ENCODE assay signal across 15 mouse cellular contexts in the genomic region with DNA sequence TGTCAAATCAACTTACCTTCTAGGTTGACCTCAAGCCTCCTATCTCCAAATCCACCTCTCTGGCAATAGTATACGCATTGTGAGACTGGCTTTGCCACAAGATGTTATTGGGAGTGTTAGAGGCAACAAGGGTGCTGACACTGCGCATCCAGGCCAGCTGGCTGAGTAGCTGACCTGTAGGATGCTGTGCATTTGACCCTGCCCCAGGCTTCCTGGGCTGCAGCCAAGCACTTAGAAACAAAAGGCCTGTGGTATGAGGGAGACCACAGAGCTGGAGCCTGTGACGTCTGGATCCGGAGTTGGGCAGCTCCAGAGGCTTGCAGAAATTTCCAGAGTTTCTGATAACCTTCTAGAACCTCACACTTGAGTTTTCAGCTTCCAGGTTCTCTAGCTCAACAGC. TPM values are rescaled to one million over a fixed set of nuclear protein-coding genes. Genes with fewer than 3 reads are reported as not detected.
DNase-seq lines count a peak whose midpoint lies in the region; ATAC-seq lines count a peak whose summit lies in the region.
"Had no signal": no experiment of that assay in that cellular context is flagged by ENCODE, and none has a peak within 500 bp of the region (broad histone marks: within the 10 kb centered on the region; RNA-seq: fewer than 3 reads in every experiment).

No protein-coding gene starts in this region.

- no peak overlapping the region for H3K4me2 ChIP-seq in heart, embryonic 12.5 days
- H3K4me2 ChIP-seq: limb, embryonic 15.5 days had no signal

- intact Hi-C loops in heart, postnatal 36 days (cut with DNase I) = no loop called here

- H3K9ac ChIP-seq in heart, embryonic 12.5 days = no peak overlapping the region
- H3K9ac ChIP-seq: limb, embryonic 15.5 days had no signal

- DNase-seq in heart, postnatal 36 days = no peak
- peak; percentile 78 for DNase-seq in 416B (ENCODE audit: low read depth)
- DNase-seq in kidney, postnatal 25 days = peak; percentile 68 to 73
- DNase-seq in layer of hippocampus, postnatal 25 days (ENCODE audit: extremely low spot score in 1 of 2, low spot score in 1 of 2) = no peak
- DNase-seq in urinary bladder, postnatal 4 days (ENCODE audit: low spot score in 2 of 2) = no peak
- DNase-seq: cerebellum, adult 11 months; gastrocnemius, postnatal 10 days; layer of hippocampus, postnatal 36 days; thymus, postnatal 14 days had no signal

- no peaks in the 10 kb centered on the region for H3K27me3 ChIP-seq in heart, embryonic 12.5 days (replicated peaks)
- H3K27me3 ChIP-seq: limb, embryonic 15.5 days had no signal

- no peaks in the 10 kb centered on the region for H3K9me3 ChIP-seq in heart, embryonic 12.5 days (replicated peaks)
- H3K9me3 ChIP-seq: limb, embryonic 15.5 days; midbrain, embryonic 10.5 days had no signal

- H3K4me3 ChIP-seq in heart, embryonic 12.5 days = no peak overlapping the region
- H3K4me3 ChIP-seq in brown adipose tissue, adult 24 weeks (ENCODE audit: insufficient read depth, low read depth, low read length) = no peak overlapping the region
- H3K4me3 ChIP-seq: limb, embryonic 15.5 days; midbrain, embryonic 10.5 days had no signal

- H3K27ac ChIP-seq in heart, embryonic 12.5 days (ENCODE audit: poor library complexity, severe bottlenecking) = peak overlapping the region; percentile 6; the same call in 1 of the 2 replicates
- peak overlapping the region; percentile 66 for H3K27ac ChIP-seq in brown adipose tissue, adult 24 weeks (replicated peaks; ENCODE audit: low read depth, low read length)
- H3K27ac ChIP-seq: limb, embryonic 15.5 days; midbrain, embryonic 10.5 days had no signal

- H3K36me3 ChIP-seq in heart, embryonic 12.5 days = no peaks in the 10 kb centered on the region
- H3K36me3 ChIP-seq: limb, embryonic 15.5 days; midbrain, embryonic 10.5 days had no signal

- peaks cover 38% of the 10 kb centered on the region for H3K4me1 ChIP-seq in heart, embryonic 12.5 days (replicated peaks)
- H3K4me1 ChIP-seq in brown adipose tissue, adult 24 weeks (ENCODE audit: control insufficient read depth, insufficient read depth, insufficient read length, low read length) = peaks cover 39% of the 10 kb centered on the region

- WGBS in heart, embryonic 12.5 days = 51% methylated on average over 4 of the region's 4 CpGs

- no peak for ATAC-seq in heart, embryonic 12.5 days (ENCODE audit: insufficient number of reproducible peaks, low FRiP score)

RNA-seq across cellular contexts. Expression of a gene that starts 26.7 kb away (rescaled TPM):
- 20.4 TPM in 2 replicates for polyA plus RNA-seq in heart, embryonic 12.5 days (2016; fragmentation: Nextera tagmentation; extraction: Ambion mirVana)
- total RNA-seq in heart, postnatal 36 days (2021) = 10 to 100 TPM; 29.5 to 34.0 TPM
- polyA plus RNA-seq in brown adipose tissue, adult 24 weeks (2012; ENCODE audit: insufficient read depth, insufficient read length, missing spikeins) = 5.6 and 8.9 TPM in 2 replicates
- total RNA-seq in layer of hippocampus, postnatal 25 days (2021) = 10 to 100 TPM; 31.4 to 38.0 TPM

RNA-seq across cellular contexts. Expression of a gene that starts 36.7 kb away (rescaled TPM):
- 139 and 146 TPM in 2 replicates for polyA plus RNA-seq in heart, embryonic 12.5 days (2016; fragmentation: Nextera tagmentation; extraction: Ambion mirVana)
- total RNA-seq in heart, postnatal 36 days (2021) = 100 to 1,000 TPM; 146 to 183 TPM
- 75.5 and 80.4 TPM in 2 replicates for polyA plus RNA-seq in brown adipose tissue, adult 24 weeks (2012; ENCODE audit: insufficient read depth, insufficient read length, missing spikeins)
- total RNA-seq in layer of hippocampus, postnatal 25 days (2021) = 10 to 100 TPM; 56.8 to 68.2 TPM

RNA-seq across cellular contexts. Expression of a gene that starts 43.3 kb away (rescaled TPM):
- 0.28 TPM in 1 of 2 replicates, not detected in the other for polyA plus RNA-seq in heart, embryonic 12.5 days (2016; fragmentation: Nextera tagmentation; extraction: Ambion mirVana)
- total RNA-seq in heart, postnatal 36 days (2021) = not detected
- polyA plus RNA-seq in brown adipose tissue, adult 24 weeks (2012; ENCODE audit: insufficient read depth, insufficient read length, missing spikeins) = not detected in 2 replicates
- total RNA-seq in layer of hippocampus, postnatal 25 days (2021) = not detected
- total RNA-seq: ES-E14; layer of hippocampus, postnatal 36 days had no signal
- polyA plus RNA-seq: limb, embryonic 15.5 days; midbrain, embryonic 10.5 days; neural tube, embryonic 11.5 days had no signal

Comparison
In these comparisons a context has a peak if more than half of its experiments do, and no peak if none do; other contexts are left out.
1. DNase-seq: peak in 416B (single experiment) and kidney, postnatal 25 days (2 of 2); none in heart, postnatal 36 days (0 of 2), layer of hippocampus, postnatal 25 days (0 of 2) and urinary bladder, postnatal 4 days (0 of 2).